Mouse (Mus musculus) urinary bladder, postnatal 10 days (tissue): ENCODE measurements around the gene Ttc7.

ENCODE experiments used
- DNase-seq: peaks from one replicate; pipeline ENCODE4 v3.0.0; 2022; ENCODE audit warnings: low spot score

Gene Ttc7

DNA sequence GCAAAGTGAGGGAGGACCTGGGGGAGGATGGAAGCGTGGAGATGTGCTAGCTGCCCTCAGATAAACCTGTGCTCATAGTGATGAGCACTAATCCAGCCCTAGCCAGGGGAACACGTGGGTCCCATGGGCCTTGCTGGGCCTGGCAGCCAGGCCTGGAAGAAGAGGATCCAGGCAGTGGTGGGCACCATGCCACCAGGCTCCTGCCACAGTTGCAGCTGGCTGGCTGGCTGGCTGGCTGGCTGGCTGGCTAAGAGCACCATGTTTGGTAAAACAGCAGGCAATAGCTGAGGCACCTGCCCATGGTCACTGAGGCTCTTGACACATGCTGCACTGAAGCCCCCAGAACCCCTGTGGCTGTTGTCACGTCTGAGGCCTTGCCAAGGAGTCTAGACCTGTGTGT lies 85.0 kb downstream of the Ttc7 start:
- no peak for DNase-seq

DNA sequence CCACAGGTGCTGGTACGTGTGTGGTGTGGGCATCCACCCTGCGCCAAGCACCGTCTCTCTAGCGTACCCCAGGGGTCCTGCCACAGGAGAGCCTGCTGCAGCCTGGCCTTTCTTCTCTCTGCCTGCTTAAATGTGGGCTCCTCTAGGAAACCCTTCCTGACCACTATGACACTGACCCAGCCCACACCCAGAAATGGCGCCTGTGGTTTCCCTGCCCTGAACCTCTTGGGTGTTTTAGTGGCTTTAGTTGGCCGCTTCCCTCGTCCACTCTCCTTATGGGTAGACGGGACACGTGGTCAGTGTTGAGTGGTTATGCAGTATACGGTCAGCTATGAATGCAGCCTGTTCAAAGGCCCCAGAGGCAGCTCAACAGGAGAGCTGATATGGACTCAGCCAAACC lies 85.8 kb downstream of the Ttc7 start:
- DNase-seq = no peak

DNA sequence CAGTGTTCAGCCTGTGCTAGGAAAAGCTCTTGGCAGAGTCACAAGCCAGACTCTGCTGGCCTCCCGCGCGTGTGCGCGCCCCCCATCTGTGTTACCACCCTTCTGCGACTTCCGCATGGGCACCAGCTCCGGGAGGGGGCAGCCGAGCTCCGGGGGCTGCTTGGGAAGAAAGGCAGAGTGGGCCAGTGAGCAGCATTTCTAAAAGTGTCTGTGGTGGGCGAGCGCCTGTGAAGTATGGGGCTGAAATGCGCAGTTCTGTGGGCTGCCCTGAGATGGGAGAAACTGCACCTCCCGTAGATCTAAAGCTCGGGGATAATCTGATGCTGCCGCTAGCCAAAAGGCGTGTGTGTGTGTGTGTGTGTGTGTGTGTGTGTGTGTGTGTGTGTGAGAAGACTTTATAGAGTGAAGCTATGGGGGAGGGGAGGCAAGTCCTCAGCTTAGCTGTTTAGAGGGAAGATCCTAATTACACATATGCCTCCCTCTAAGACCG lies 86.6 kb downstream of the Ttc7 start:
- DNase-seq = no peak

DNA sequence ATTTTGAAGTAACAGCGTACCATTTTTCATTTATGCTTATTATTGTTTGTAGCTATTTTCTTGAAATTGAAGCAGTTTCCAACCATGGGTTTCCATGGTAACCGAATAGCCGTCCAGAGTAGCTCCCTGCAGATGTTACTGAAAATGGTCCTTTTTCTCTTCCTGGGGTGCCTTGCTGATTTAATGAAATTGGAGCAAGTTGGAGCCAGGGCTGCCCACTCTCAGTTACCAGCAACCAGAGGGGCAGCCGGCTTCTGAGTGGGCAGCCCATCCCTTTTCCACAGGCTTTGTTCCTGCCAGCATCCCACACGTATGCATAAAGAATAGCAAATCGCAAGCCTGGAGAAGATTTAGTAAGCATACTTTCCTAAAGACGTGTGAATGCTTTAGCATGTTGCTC lies 89.5 kb downstream of the Ttc7 start:
- DNase-seq = no peak

DNA sequence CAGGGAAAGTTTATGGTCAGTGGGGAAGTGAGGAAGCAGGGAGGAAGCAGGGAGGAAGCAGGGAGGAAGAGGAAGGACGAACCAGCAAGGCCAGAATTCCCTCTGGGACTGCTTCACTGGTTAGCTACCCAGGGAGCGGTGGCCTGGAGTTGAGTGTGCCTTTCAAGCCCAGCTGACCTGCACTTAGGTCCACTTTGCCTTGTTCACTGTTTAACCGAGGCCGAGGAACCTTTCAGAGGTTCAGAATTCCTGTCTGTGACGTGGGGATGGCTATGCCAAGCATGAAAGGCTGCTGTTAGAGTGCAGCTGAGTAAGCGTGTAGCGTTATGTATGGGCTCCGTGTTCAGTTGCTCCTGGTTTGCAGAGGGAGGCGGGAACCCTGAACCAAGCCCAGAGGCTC lies 90.6 kb downstream of the Ttc7 start:
- DNase-seq = no peak

DNA sequence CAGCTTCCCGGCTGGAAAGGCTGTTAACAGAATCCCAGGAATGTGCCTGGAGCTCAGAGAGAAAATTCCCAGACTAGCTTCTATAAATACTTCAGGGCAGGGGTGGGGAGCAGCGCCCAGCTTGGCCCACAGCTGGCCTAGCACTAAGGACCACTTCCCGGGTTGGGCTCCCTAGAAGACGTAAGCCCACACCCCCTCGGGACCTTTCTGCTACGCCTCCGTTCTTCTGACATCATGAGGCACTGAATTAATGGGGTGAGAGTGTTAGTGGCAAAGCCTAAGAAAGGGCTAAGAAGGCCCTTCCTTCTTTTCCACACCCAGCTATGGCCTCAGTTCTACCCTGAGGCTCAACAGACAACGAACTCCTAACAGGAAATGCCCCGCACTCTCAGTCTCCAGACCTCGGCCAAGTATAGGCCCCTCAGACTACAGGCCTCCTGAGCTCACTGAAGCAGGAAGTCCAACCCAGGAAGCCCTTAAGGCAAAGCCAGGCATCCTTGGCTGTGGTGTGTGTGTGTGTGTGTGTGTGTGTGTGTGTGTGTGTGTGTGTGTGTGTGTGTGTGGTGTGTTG lies 93.3 kb downstream of the Ttc7 start:
- no peak for DNase-seq

DNA sequence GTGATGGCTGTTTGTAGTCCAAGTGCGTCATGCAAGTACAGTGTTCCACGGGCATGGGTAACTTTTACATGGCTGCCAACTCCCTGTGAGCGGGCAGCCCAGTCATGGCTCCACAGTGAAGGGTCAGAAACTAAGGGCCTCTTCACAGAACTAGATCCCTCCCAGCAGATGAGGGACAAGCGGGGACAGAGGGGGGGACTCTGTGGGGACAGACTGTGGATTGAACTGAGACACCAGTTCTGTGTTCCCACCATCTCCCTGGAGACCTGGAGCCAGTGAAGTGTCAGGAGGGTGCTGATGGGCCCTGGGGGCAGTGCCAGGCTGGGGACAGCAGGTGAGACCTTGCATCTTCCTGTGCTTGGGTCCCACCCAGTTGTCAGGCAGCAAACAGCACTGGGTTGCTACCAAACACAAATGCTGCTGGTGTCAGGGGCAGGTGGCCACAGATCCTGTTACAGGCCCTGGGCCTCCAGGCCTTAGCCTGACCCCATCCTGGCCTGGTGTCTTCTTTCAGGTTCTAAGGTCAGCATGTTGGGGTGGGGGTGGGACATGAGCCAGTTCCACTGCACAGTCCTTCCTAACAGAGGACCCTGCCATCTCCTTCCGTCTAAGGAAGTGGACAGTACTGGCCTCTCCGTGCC lies 94.3 kb downstream of the Ttc7 start:
- DNase-seq = no peak

DNA sequence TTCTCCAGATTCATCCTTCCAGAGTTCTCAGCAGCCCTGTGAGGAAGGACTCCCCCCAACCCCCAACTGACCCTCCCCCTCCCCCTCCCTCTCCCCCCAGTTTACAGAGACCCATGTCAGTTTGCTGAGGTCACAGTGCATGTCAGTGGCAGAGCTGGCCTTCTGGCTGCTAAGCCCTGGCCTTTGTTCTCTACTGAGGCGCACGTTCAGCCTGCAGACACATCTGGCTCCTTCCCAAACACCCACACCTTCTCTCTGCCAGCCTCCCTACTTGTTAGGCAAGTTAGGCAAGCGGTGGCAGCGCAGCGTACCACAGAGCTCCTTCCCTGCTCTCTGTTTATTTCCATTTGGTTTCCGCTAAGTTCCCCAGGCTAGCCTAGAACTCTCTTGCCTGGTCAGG lies 94.8 kb downstream of the Ttc7 start:
- DNase-seq = no peak

DNA sequence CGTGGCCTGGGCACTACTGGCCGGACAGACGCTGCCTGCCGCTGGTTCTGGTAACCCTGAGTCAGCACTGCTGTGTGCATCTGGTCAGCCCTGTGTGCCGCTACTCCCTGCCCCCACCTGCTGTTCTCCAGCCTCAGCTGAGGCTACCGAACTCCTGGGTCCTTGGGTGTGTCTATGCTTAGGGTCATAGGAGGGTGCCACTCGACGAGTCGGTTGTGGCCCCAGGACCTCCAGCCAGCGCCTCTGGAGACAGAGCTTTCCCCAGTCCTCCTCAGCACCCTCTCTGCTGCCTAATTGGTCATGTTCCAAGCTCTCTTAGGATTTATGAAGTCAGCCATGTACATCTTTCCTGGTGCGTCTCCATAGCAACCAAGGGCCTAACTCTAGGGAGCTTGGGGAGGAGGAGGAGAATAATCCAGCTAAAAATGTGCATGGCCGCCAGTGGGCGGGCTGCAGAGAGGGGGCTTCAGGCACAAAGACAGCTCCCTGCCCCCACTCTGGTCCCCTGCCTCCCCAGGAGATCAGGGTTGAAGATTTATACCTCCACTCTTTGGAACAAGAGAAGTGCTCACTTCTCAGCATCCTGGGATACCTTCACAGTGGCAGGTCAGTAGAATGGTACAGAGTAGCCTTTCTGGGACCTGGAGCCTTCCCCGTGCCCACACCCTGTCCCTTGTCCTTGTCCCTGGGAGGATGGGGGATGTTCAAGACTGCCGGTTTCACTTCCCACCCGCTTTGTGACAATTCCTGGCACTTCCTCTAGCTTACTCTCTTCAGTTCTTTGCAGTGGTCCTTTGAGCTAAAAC lies 95.9 kb downstream of the Ttc7 start:
- DNase-seq = no peak

DNA sequence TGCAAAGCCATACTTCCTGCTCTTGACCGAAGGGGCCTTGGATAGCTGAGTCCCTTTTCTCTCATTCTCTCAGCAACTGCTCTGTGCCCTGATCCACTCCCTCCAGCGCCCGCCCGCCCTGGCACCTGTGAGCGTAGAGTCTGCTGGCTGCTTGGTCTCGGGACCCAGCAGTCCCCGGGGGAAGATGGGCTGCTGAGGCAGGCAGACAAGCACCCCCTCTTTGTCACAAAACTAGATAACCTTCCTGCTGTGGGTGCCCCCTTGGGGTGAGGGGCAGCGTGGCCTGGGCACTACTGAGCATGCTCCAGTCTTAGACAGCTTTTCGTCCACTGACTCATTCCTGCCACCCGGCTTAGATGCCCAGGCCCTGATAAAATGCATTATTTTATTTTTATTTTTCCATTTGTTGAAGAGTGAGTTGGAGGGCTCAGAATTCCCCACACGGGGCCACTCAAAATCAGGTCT lies 96.5 kb downstream of the Ttc7 start:
- DNase-seq = no peak

DNA sequence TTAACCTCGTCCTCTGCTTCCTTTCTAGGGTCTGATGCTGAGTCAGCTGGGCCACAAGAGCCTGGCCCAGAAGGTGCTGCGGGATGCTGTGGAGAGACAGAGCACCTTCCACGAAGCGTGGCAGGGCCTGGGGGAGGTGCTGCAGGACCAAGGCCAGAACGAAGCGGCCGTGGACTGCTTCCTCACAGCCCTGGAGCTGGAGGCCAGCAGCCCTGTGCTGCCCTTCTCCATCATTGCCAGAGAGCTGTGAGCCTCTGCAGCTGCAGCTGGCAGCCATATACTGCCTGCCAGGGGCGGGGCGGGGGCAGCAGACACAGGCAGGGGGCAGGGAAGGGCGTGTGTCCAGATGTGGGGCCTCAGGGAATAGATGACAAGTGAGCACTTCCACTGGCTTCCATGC lies 97.1 kb downstream of the Ttc7 start:
- DNase-seq = no peak

DNA sequence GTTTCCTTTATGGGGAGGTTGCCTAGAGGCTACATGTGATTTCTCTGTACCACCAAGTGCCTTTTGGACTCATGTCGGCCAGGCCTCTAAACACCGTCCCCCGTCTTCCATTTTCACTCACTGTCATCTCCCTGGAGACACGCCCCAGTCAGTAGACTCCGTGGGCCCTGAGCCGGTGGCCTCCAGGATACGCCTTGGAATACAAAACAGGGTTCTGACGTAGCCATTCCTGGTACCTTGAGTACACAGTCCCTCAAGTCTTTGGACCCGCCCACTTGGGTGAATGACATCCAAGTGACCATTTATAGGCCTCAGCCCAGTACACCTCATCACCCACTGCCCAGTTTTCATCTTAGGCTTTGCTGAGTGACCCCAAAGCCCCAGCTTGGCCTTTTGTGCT lies 98.0 kb downstream of the Ttc7 start:
- DNase-seq = no peak

DNA sequence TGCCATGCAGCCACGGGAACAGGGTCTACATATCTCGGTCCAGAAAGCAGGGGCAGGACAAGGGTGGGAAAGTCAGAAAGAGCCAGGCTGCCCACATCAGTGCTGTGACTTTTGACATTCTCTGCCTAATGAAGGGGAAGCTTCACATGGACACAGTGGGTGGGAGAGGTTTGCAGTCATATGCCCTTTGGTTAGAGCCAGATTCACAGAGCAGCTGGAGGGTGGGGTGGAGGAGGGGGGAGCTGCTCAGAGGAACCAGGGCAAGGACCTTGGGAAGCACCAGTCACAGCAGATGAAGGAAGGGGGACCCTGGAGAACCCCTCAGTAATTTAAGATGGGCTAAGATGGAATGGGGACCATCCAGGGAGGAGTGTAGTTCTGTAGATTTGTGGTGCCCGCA lies 103.1 kb downstream of the Ttc7 start:
- no peak for DNase-seq

DNA sequence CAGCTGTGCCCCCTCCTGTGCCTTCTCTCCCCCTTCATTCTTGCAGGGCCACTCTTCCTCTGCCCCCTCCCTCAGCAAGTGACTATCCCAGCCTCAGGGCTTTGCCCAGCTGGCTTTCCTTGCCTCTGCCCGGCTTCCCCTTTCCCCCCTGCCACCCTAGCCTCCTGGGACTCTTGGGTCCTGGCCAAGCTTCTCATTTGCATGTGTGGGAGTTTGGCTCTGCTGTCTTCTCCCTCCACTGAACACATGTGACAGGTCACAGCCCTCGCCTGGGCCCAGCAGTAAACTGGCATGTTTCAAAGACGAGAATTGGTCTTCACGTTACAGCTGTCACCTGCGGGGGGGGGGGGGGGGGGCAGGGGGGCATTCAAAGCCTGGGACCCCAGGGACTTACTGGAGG lies 104.4 kb downstream of the Ttc7 start:
- DNase-seq = no peak

DNA sequence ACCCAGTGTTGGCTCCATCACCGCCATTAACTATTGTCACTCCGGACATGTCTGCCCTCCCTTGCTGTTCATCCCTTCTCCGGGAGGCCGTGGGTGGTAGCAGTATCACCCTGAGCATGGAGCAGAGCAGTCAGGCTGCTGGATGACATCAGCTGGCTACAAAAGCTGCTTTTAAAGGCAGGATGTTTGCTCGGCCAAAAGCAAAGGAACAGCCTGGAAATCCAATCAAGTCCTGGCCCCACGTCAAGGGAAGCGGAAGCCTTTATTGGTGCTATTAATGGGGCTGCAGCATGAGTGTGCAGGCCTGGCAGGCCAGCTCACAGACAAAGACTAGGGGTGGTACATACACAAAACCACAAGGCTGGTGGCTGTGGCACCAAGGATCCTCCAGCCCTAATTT lies 108.6 kb downstream of the Ttc7 start:
- no peak for DNase-seq

DNA sequence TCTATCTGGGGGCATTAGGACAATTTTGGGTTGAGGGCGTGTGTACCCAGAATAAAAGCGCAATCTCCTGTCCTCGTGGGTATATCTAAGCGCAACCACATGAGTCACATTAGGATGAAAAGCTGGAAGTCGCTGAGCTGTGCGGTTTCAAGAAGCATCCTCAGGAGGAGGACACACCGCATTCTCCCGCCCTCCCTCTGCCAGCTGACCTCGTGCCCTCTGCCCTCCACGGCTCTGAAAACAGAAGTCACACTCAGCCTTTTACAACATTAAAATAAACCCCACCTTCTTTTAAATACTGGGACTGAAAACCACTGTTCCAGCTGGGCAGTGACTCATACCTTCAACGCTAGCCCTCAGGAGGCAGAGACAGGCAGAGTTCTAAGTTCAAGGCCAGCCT lies 114.4 kb downstream of the Ttc7 start:
- no peak for DNase-seq

DNA sequence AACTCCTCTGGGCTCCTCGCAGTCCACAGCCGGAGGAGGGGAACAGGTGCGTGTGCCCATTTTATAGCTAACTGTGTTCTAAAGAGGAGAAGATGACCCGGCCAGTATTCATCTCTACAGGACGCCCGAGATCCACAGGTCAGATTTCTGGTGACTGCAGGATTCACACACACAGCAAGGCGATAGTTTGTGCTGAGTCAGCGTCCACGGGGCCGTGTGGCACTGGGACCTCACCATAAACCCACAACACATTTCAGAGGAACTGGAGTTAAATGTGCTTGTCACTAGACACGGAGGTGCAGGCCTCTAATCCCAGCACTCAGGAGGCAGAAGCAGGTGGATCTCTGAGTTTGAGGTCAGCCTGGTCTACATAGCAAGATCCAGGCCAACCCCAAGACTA lies 119.8 kb downstream of the Ttc7 start:
- no peak for DNase-seq

DNA sequence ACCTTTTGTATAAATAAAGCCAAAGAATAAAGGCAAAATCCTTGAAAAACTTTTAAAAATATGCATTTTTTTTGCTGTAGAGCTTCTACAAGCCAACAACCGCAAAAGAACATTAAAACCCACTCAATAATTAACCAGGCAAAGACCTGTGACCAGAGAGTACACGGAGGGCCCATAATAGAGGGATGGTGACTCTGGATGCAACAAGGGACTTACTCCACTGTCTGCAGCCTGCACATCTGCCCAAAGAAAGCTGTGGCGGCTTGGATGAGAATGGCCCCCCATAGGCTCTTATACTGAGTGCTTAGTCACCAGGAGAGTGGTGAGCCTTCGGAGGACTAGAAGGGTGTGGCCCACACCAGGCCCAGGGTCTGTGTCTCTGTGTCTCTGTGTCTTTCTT lies 120.8 kb downstream of the Ttc7 start:
- no peak for DNase-seq

DNA sequence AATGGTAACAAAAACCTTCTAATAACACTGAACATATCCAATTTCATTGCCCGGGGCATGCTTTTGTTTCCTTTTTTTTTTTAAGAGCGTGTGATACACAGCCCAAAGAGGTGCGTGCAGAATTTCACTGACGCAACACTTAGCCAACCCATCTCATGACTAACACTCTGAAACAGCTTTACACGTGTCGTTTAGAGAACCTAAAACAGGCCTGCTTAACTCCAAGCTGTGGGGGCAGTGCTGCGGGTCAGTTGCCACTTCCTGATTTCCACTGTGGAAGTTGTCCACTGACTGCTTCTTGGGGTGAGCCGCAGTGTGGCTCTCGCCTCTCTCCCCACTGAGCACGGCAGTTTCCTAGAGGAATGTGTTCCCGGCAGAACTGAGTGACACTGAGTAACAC lies 122.9 kb downstream of the Ttc7 start:
- no peak for DNase-seq

DNA sequence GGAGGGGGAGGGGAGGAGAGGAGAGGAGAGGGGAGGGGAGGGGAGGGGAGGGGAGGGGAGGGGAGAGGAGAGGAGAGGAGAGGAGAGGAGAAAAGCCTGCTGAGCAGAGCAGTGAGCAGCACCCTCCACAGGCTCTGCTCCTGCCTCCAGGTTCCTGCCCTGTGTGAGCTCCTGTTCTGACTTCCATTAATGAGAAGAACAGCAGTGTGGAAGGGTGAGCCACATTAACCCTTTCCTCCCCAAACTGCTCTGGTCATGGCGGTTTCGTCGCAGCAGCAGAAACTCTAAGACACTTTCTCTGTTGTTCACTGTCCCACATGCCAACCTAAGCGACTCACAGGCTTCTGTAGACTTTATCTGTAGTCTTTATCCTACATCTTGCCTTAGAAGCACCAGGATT lies 124.0 kb downstream of the Ttc7 start:
- no peak for DNase-seq

DNA sequence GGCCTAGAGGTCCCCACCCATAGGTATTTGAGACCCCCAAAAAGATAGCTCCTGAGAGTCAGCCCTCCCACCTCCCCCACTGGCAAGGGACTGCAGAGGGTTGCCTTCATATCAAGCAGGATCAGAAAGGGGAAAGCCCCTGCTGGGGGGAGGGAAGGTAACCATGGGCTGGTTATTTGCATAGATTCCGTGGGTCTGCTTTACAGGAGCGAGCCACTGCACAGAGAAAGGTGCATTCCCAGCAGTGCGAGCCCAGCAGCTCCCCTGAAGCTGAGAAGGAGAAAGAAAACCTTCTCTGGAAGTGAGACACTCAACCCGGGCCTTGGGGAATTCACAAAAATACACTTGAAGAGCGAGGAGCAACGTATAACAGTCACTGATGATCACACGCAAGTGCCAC lies 135.4 kb downstream of the Ttc7 start:
- no peak for DNase-seq

DNA sequence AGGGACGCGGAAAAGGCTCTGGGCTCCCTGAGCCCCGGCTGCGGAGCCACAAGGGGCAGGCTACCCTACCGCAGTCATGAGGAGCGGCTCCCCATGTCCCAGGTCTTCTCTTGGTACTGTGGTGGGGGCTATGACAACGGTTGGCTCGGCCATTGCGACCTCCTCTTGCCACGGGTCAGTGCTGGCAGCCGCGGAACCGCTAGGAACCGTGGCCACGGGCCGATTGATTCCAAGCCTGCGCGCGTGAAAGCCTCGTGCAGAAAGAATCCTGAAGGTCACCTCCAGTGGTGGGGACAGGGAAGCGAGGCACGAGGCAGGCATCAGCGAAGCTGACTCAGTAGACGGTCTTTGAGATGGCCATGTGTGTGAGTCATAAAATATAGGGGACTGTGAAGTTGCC lies 144.8 kb downstream of the Ttc7 start, which contains the start of gene Stpg4:
Stpg4 (minus strand) TSS at position 231 of the 400 bp plus-strand sequence.
- DNase-seq = no peak

DNA sequence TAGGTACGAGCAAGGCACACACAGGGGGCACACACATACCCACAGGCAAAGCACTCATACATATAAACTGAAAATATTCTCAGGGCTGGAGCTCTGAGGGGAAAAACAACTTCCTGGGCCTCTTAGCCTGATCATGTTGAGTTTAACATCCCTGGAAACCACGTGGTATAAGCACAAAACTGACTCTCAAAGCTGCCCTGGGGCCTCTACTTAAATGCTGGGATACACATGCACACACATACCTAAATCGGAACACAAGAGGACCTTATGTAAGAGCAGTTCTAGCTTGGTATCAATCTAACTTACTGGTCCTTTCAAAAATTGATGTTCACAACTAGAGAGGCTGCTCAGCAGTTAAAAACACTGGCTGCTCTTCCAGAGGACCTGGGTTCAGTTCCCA lies 146.7 kb downstream of the Ttc7 start:
- no peak for DNase-seq
